Mouse (Mus musculus): ENCODE measurements around the gene Fbxo42. TPM values are rescaled to one million over a fixed set of nuclear protein-coding genes. Genes with fewer than 3 reads are reported as not detected.
A peak's percentile ranks its signal among the peaks of the same experiment; 100 is the strongest.

Fbxo42 gene
- polyA plus RNA-seq, 1 experiment from 2014 or later, result 22.5 TPM

- no peaks in the 10 kb centered on the region for H3K27me3 ChIP-seq
- 85% methylated on average over 5 of the region's 5 CpGs for WGBS
- no peak overlapping the region for H3K27ac ChIP-seq
- peaks cover 12% of the 10 kb centered on the region for H3K36me3 ChIP-seq
- H3K4me1 ChIP-seq, result no peaks in the 10 kb centered on the region
- H3K9me3 ChIP-seq, result no peaks in the 10 kb centered on the region
- H3K4me3 ChIP-seq, result no peak overlapping the region
- H3K4me2 ChIP-seq, result no peak overlapping the region
- no peak overlapping the region for H3K9ac ChIP-seq
- ATAC-seq (ENCODE audit: borderline replicate concordance, extremely low read depth, low FRiP score, low TSS enrichment), result no peak
These were observed 59.4 kb downstream of the Fbxo42 start for GRCm38 (mm10) chr4:141207081-141207480.

- peak overlapping the region; percentile 32 for H3K4me3 ChIP-seq
- H3K9ac ChIP-seq, result no peak overlapping the region
- ATAC-seq (ENCODE audit: borderline replicate concordance, extremely low read depth, low FRiP score, low TSS enrichment), result peak; percentile 23; the same call in 1 of the 2 replicates
- no peaks in the 10 kb centered on the region for H3K9me3 ChIP-seq
- 71% methylated on average over 14 of the region's 14 CpGs for WGBS
- H3K27ac ChIP-seq, result peak overlapping the region; percentile 53
- H3K4me1 ChIP-seq, result peaks cover 13% of the 10 kb centered on the region
- no peaks in the 10 kb centered on the region for H3K27me3 ChIP-seq
- no peaks in the 10 kb centered on the region for H3K36me3 ChIP-seq
- H3K4me2 ChIP-seq, result peak overlapping the region; percentile 47
These were observed 63.0 kb downstream of the Fbxo42 start for GRCm38 (mm10) chr4:141210524-141211219.

GRCm38 (mm10) chr4:141211646-141212045 lies 63.9 kb downstream of the Fbxo42 start:
- no peak for ATAC-seq (ENCODE audit: borderline replicate concordance, extremely low read depth, low FRiP score, low TSS enrichment)
- H3K4me3 ChIP-seq, result no peak overlapping the region
- no peaks in the 10 kb centered on the region for H3K36me3 ChIP-seq
- H3K4me2 ChIP-seq, result no peak overlapping the region
- no peaks in the 10 kb centered on the region for H3K9me3 ChIP-seq
- no peak overlapping the region for H3K9ac ChIP-seq
- WGBS, result 91% methylated on average over 4 of the region's 4 CpGs
- H3K27me3 ChIP-seq, result no peaks in the 10 kb centered on the region
- H3K27ac ChIP-seq, result no peak overlapping the region
- H3K4me1 ChIP-seq, result peaks cover 13% of the 10 kb centered on the region

GRCm38 (mm10) chr4:141212892-141213291 lies 65.2 kb downstream of the Fbxo42 start:
- H3K4me1 ChIP-seq, result peaks cover 13% of the 10 kb centered on the region
- H3K9me3 ChIP-seq, result no peaks in the 10 kb centered on the region
- H3K36me3 ChIP-seq, result no peaks in the 10 kb centered on the region
- no peaks in the 10 kb centered on the region for H3K27me3 ChIP-seq
- no peak overlapping the region for H3K9ac ChIP-seq
- ATAC-seq (ENCODE audit: borderline replicate concordance, extremely low read depth, low FRiP score, low TSS enrichment), result no peak
- no peak overlapping the region for H3K4me3 ChIP-seq
- peak overlapping the region; percentile 91; the same call in 1 of the 2 replicates for H3K4me2 ChIP-seq
- 71% methylated on average over 9 of the region's 9 CpGs for WGBS
- no peak overlapping the region for H3K27ac ChIP-seq

GRCm38 (mm10) chr4:141213342-141213741 lies 65.6 kb downstream of the Fbxo42 start:
- ATAC-seq (ENCODE audit: borderline replicate concordance, extremely low read depth, low FRiP score, low TSS enrichment), result 0 out of 2 replicates have a peak, but pooled peaks have one; percentile 15
- Histone ChIP-seq H3K4me3 (peak overlapping the region; percentile 57), H3K4me1 (peaks cover 13% of the 10 kb centered on the region), H3K9ac (no peak overlapping the region), H3K36me3 (no peaks in the 10 kb centered on the region), H3K9me3 (no peaks in the 10 kb centered on the region), H3K4me2 (peak overlapping the region; percentile 91), H3K27me3 (no peaks in the 10 kb centered on the region), H3K27ac (peak overlapping the region; percentile 70)
- 40% methylated on average over 2 of the region's 2 CpGs for WGBS

- WGBS, result 0% methylated on average over 24 of the region's 24 CpGs
- Histone ChIP-seq H3K9me3 (no peaks in the 10 kb centered on the region), H3K4me2 (peak within 1 kb of the TSS; percentile 91), H3K36me3 (no peaks in the 10 kb centered on the region), H3K27ac (peak within 1 kb of the TSS; percentile 70), H3K9ac (peak within 1 kb of the TSS; percentile 55), H3K4me1 (peaks cover 13% of the 10 kb centered on the region), H3K4me3 (peak within 1 kb of the TSS; percentile 57), H3K27me3 (no peaks in the 10 kb centered on the region)
- ATAC-seq (ENCODE audit: borderline replicate concordance, extremely low read depth, low FRiP score, low TSS enrichment), result peak; percentile 66
These were observed 66.1 kb downstream of the Fbxo42 start, which contains the start of gene Rsg1 for GRCm38 (mm10) chr4:141213770-141214336. Rsg1 (plus strand) TSS chr4:141213956.

GRCm38 (mm10) chr4:141214337-141214851 lies 66.7 kb downstream of the Fbxo42 start:
- H3K27ac ChIP-seq, result no peak overlapping the region
- no peaks in the 10 kb centered on the region for H3K9me3 ChIP-seq
- peak; percentile 20; the same call in 1 of the 2 replicates for ATAC-seq (ENCODE audit: borderline replicate concordance, extremely low read depth, low FRiP score, low TSS enrichment)

GRCm38 (mm10) chr4:141219583-141220213 lies 72.0 kb downstream of the Fbxo42 start:
- Histone ChIP-seq H3K36me3 (peaks cover 4% of the 10 kb centered on the region; the same call in 1 of the 2 replicates), H3K27me3 (no peaks in the 10 kb centered on the region), H3K9me3 (no peaks in the 10 kb centered on the region), H3K4me3 (no peak overlapping the region), H3K9ac (no peak overlapping the region), H3K4me1 (peaks cover 2% of the 10 kb centered on the region; the same call in 1 of the 2 replicates), H3K27ac (no peak overlapping the region), H3K4me2 (no peak overlapping the region)
- ATAC-seq (ENCODE audit: borderline replicate concordance, extremely low read depth, low FRiP score, low TSS enrichment), result no peak
- 87% methylated on average over 20 of the region's 20 CpGs for WGBS

More at GRCm38 (mm10) chr4:141214337-141214851, 66.7 kb downstream of the Fbxo42 start:
- H3K9ac ChIP-seq, result peak overlapping the region; percentile 55
- H3K27me3 ChIP-seq, result no peaks in the 10 kb centered on the region
- H3K4me3 ChIP-seq, result peak overlapping the region; percentile 57
- no peaks in the 10 kb centered on the region for H3K36me3 ChIP-seq
- peak overlapping the region; percentile 91 for H3K4me2 ChIP-seq
- 1% methylated on average over 16 of the region's 16 CpGs for WGBS
- H3K4me1 ChIP-seq, result peaks cover 13% of the 10 kb centered on the region

GRCm38 (mm10) chr4:141221848-141222247 lies 74.1 kb downstream of the Fbxo42 start:
- H3K27me3 ChIP-seq, result no peaks in the 10 kb centered on the region
- H3K9me3 ChIP-seq, result no peaks in the 10 kb centered on the region
- ATAC-seq (ENCODE audit: borderline replicate concordance, extremely low read depth, low FRiP score, low TSS enrichment), result no peak
- no peaks in the 10 kb centered on the region for H3K4me1 ChIP-seq
- 71% methylated on average over 2 of the region's 2 CpGs for WGBS
- peaks cover 4% of the 10 kb centered on the region; the same call in 1 of the 2 replicates for H3K36me3 ChIP-seq
- H3K4me2 ChIP-seq, result no peak overlapping the region
- no peak overlapping the region for H3K27ac ChIP-seq
- H3K9ac ChIP-seq, result no peak overlapping the region
- no peak overlapping the region for H3K4me3 ChIP-seq

- Histone ChIP-seq H3K36me3 (peaks cover 4% of the 10 kb centered on the region; the same call in 1 of the 2 replicates), H3K4me3 (no peak overlapping the region), H3K9ac (no peak overlapping the region), H3K4me1 (no peaks in the 10 kb centered on the region), H3K9me3 (no peaks in the 10 kb centered on the region), H3K27ac (no peak overlapping the region), H3K27me3 (no peaks in the 10 kb centered on the region), H3K4me2 (no peak overlapping the region)
- 89% methylated on average over 5 of the region's 5 CpGs for WGBS
- no peak for ATAC-seq (ENCODE audit: borderline replicate concordance, extremely low read depth, low FRiP score, low TSS enrichment)
These were observed 75.0 kb downstream of the Fbxo42 start for GRCm38 (mm10) chr4:141222752-141223151.

GRCm38 (mm10) chr4:141228687-141229086 lies 81.0 kb downstream of the Fbxo42 start:
- Histone ChIP-seq H3K4me2 (no peak overlapping the region), H3K9me3 (no peaks in the 10 kb centered on the region), H3K36me3 (no peaks in the 10 kb centered on the region), H3K27ac (no peak overlapping the region), H3K4me1 (no peaks in the 10 kb centered on the region), H3K9ac (no peak overlapping the region), H3K27me3 (no peaks in the 10 kb centered on the region), H3K4me3 (no peak overlapping the region)
- WGBS, result 80% methylated on average over 7 of the region's 7 CpGs
- ATAC-seq (ENCODE audit: borderline replicate concordance, extremely low read depth, low FRiP score, low TSS enrichment), result no peak
